Mouse (Mus musculus) MEL (cell line): ENCODE data around the gene Kif7. TPM values are rescaled to one million over a fixed set of nuclear protein-coding genes. Genes with fewer than 3 reads are reported as not detected.

Source experiments
- DNase-seq: peaks from one replicate; pipeline ENCODE4 v3.0.0; 2011; ENCODE audit warnings: low read depth, low spot score
- H3K27ac ChIP-seq: 2 replicates; pipeline ENCODE4 v1.5.1; 2012; ENCODE audit warnings: low read depth, mild to moderate bottlenecking, control low read depth, low read length, moderate library complexity; ENCODE audit not compliant: control insufficient read depth
- H3K27me3 ChIP-seq, 2 experiments: fragments of 150-350 bp in 1 of 2; sonication (generic) in 1 of 2; 2 replicates each; pipeline ENCODE4 v1.6.1; 2012; ENCODE audit warnings: low read length in 2 of 2, mild to moderate bottlenecking in 2 of 2, improper control_type of control experiment in 1 of 2, moderate library complexity in 1 of 2; ENCODE audit not compliant: insufficient read depth in 2 of 2, control insufficient read depth in 1 of 2
- H3K36me3 ChIP-seq, 2 experiments: 2 replicates each; pipeline ENCODE4 v1.6.1; 2012 to 2014; ENCODE audit warnings: low read length in 2 of 2, improper control_type of control experiment in 1 of 2, inconsistent platforms in 1 of 2, mild to moderate bottlenecking in 1 of 2; ENCODE audit not compliant: insufficient read depth in 2 of 2, control insufficient read depth in 1 of 2
- H3K4me1 ChIP-seq, 2 experiments: fragments of 150-350 bp in 1 of 2; sonication (generic) in 1 of 2; 2 replicates each; pipeline ENCODE4 v1.6.1; 2012; ENCODE audit warnings: low read length in 2 of 2, improper control_type of control experiment in 1 of 2, mild to moderate bottlenecking in 1 of 2; ENCODE audit not compliant: insufficient read depth in 2 of 2, control insufficient read depth in 1 of 2
- H3K4me3 ChIP-seq, 2 experiments: fragments of 150-350 bp in 1 of 2; sonication (generic) in 1 of 2; 2 replicates each; pipeline ENCODE4 v1.5.1; 2012; ENCODE audit warnings: low read depth in 2 of 2, low read length in 2 of 2, mild to moderate bottlenecking in 2 of 2, moderate library complexity in 2 of 2, control low read depth in 1 of 2, improper control_type of control experiment in 1 of 2; ENCODE audit not compliant: control insufficient read depth in 1 of 2, insufficient read depth in 1 of 2
- H3K79me2 ChIP-seq: 2 replicates; pipeline ENCODE4 v1.6.1; 2012; ENCODE audit warnings: mild to moderate bottlenecking, low read length, moderate library complexity; ENCODE audit not compliant: control insufficient read depth, poor library complexity, insufficient read depth
- H3K9ac ChIP-seq: 2 replicates; pipeline ENCODE4 v1.6.1; 2012; ENCODE audit warnings: low read depth, mild to moderate bottlenecking, control low read depth, low read length, moderate library complexity; ENCODE audit not compliant: control insufficient read depth, poor library complexity, severe bottlenecking
- H3K9me3 ChIP-seq: fragments of 150-350 bp; sonication (generic); replicated peaks from 2 replicates; pipeline ENCODE4 v1.6.1; 2012; ENCODE audit warnings: mild to moderate bottlenecking, low read length, improper control_type of control experiment, moderate library complexity; ENCODE audit not compliant: insufficient read depth
- CHD2 ChIP-seq: IDR thresholded peaks from 2 replicates; pipeline ENCODE4 v1.6.1; 2011; ENCODE audit warnings: low read length, improper control_type of control experiment
- ELF1 ChIP-seq: IDR thresholded peaks from 2 replicates; pipeline ENCODE4 v1.6.1; 2014; ENCODE audit warnings: low read depth, mild to moderate bottlenecking, inconsistent platforms, low read length, improper control_type of control experiment, moderate library complexity
- EP300 ChIP-seq, 2 experiments: IDR thresholded peaks; 2 replicates each; pipeline ENCODE4 v1.6.1; 2011; ENCODE audit warnings: improper control_type of control experiment in 2 of 2, low read length in 2 of 2, low read depth in 1 of 2, mild to moderate bottlenecking in 1 of 2
- ETS1 ChIP-seq: IDR thresholded peaks from 2 replicates; pipeline ENCODE4 v1.6.1; 2012; ENCODE audit warnings: low read depth, mild to moderate bottlenecking, inconsistent platforms, low read length, improper control_type of control experiment, moderate library complexity
- GATA1 ChIP-seq: IDR thresholded peaks from 2 replicates; pipeline ENCODE4 v1.6.1; 2011; ENCODE audit warnings: low read depth, low read length, improper control_type of control experiment
- HCFC1 ChIP-seq: IDR thresholded peaks from 2 replicates; pipeline ENCODE4 v1.6.1; 2012; ENCODE audit warnings: low read depth, mild to moderate bottlenecking, inconsistent platforms, low read length, improper control_type of control experiment, moderate library complexity
- MYB ChIP-seq: IDR thresholded peaks from 2 replicates; pipeline ENCODE4 v1.6.1; 2011; ENCODE audit warnings: mild to moderate bottlenecking, low read depth, low read length, improper control_type of control experiment
- MYC ChIP-seq: IDR thresholded peaks from 2 replicates; pipeline ENCODE4 v1.6.1; 2011; ENCODE audit warnings: low read depth, mild to moderate bottlenecking, low read length, improper control_type of control experiment, moderate library complexity
- POLR2AphosphoS5 ChIP-seq: IDR thresholded peaks from 2 replicates; pipeline ENCODE4 v1.6.1; 2012; ENCODE audit warnings: low read depth, borderline replicate concordance, mild to moderate bottlenecking, inconsistent platforms, low read length, moderate library complexity, mixed read lengths
- RCOR1 ChIP-seq: IDR thresholded peaks from 2 replicates; pipeline ENCODE4 v1.6.1; 2012; ENCODE audit warnings: low read depth, mild to moderate bottlenecking, inconsistent platforms, low read length, improper control_type of control experiment
- SIN3A ChIP-seq: IDR thresholded peaks from 2 replicates; pipeline ENCODE4 v1.6.1; 2012; ENCODE audit warnings: low read length, improper control_type of control experiment, inconsistent platforms
- TAL1 ChIP-seq: IDR thresholded peaks from 2 replicates; pipeline ENCODE4 v1.6.1; 2012; ENCODE audit warnings: mild to moderate bottlenecking, inconsistent platforms, low read length, moderate library complexity, mixed read lengths
- TCF12 ChIP-seq: IDR thresholded peaks from 2 replicates; pipeline ENCODE4 v1.6.1; 2014; ENCODE audit warnings: low read depth, mild to moderate bottlenecking, inconsistent platforms, low read length, improper control_type of control experiment, moderate library complexity
- UBTF ChIP-seq: IDR thresholded peaks from 2 replicates; pipeline ENCODE4 v1.6.1; 2012; ENCODE audit warnings: low read depth, mild to moderate bottlenecking, inconsistent platforms, low read length, improper control_type of control experiment, moderate library complexity, borderline replicate concordance; ENCODE audit not compliant: insufficient read depth
- ZKSCAN1 ChIP-seq: IDR thresholded peaks from 2 replicates; pipeline ENCODE4 v1.6.1; 2012; ENCODE audit warnings: low read depth, mild to moderate bottlenecking, inconsistent platforms, low read length, improper control_type of control experiment, moderate library complexity
- ZMIZ1 ChIP-seq: IDR thresholded peaks from 2 replicates; pipeline ENCODE4 v1.6.1; 2012; ENCODE audit warnings: low read depth, mild to moderate bottlenecking, inconsistent platforms, low read length, improper control_type of control experiment, moderate library complexity
- polyA plus RNA-seq, 2 experiments: library from polyadenylated mRNA; stranded (reverse) in 1 of 2; unstranded in 1 of 2; fragments of >175 nt in 1 of 2; fragments of >200 nt in 1 of 2; gene quantifications; 2 replicates each; pipeline versions ENCODE4 v1.2.1 to v1.2.4; 2012; ENCODE audit warnings: low replicate concordance in 2 of 2, low read depth in 1 of 2; ENCODE audit not compliant: insufficient read length in 2 of 2, insufficient read depth in 1 of 2, missing spikeins in 1 of 2
- total RNA-seq: library from RNA; depleted of rRNA; stranded (reverse); fragments of 300-350 nt; gene quantifications from 2 replicates; pipeline ENCODE4 v1.2.3, GENCODE M21; 2012

Gene Kif7
- total and polyA plus RNA-seq, 3 experiments: 13.1 to 15.6 TPM; not detected in 1

GRCm38 (mm10) chr7:79742659-79743536 lies 27.4 kb upstream of the Kif7 start, which contains the start of the genes Pex11a and Wdr93 (continued):
- TF ChIP-seq MYB (no peak), TCF12 (no peak), MYC (no peak), UBTF (no peak), EP300 (IDR thresholded peaks at IDR 0.05; ENCODE audit: low read depth in 1 of 2, low read length in 2 of 2) (no peak)
- TF ChIP-seq, all 39 proteins: peak for 9

DNA sequence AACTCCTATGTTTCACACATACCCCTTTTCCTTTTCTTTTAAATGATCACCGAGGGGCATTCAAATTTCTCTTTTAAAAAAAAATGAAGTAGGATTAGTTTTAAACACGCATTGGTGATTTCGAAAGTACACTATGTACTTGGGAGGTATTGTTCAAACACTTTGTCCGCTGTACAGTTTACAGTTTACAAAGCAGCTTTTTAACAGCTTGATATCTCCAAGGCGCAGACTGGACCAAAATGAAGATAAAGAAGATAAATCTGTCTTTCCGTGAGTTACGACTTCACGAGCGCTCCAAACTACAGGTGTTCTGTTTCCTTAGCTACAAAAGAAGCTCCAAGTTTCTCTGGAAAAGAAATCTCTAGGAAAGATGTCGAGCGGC lies 26.7 kb upstream of the Kif7 start:
- H3K27me3 ChIP-seq: no peaks in the 10 kb centered on the region
- peaks cover 0 to 16% of the 10 kb centered on the region in 2 experiments; a peak in 2 of 4 replicates for H3K36me3 ChIP-seq
- peak overlapping the region; percentile 42 for H3K27ac ChIP-seq
- TF ChIP-seq ELF1: no peak
- peak; percentile 78 for TF ChIP-seq ETS1
- peak; percentile 89 for TF ChIP-seq GATA1
- no peak for TF ChIP-seq CHD2
- peak; percentile 50; the same call in 1 of the 2 replicates for TF ChIP-seq MYB
- peak; percentile 90 for TF ChIP-seq TCF12
- peak; percentile 70 to 81 for TF ChIP-seq EP300 (IDR thresholded peaks at IDR 0.05; ENCODE audit: low read depth in 1 of 2, low read length in 2 of 2)
- peak; percentile 30; the same call in 1 of the 2 replicates for TF ChIP-seq TAL1
- 0 out of 2 replicates have a peak, but pooled peaks have one; percentile 46 for TF ChIP-seq RCOR1
- TF ChIP-seq SIN3A: peak; percentile 40; the same call in 1 of the 2 replicates
- peaks cover 0 to 22% of the 10 kb centered on the region in 2 experiments; a peak in 3 of 4 replicates for H3K4me1 ChIP-seq
- peak overlapping the region; percentile 66 to 81 for H3K4me3 ChIP-seq
- H3K79me2 ChIP-seq: peaks cover 4% of the 10 kb centered on the region; the same call in 1 of the 2 replicates
- H3K9me3 ChIP-seq: no peaks in the 10 kb centered on the region
- peak overlapping the region; percentile 75 for H3K9ac ChIP-seq
- DNase-seq: peak; percentile 53

DNA sequence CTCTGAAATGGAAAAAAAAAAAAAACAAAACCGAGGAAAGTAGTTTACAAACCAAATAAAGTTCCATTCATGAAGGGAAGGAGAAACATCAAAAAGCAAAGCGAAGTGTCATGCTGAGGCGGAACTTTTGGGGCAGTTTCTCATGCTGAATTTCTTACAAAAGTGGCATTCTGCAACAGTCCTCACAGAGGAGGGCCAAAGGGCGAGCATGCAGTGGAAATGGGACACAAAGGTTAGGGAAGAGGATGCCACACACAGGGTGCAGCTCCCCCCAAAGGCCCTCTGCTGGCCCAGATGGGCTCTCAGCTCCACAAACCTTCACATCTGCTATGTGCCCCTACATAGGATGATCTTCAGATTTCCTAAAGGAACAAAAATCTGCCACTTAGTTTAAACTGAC lies 24.8 kb upstream of the Kif7 start:
- Histone ChIP-seq H3K9me3 (no peaks in the 10 kb centered on the region), H3K36me3 (peaks cover 0 to 16% of the 10 kb centered on the region in 2 experiments; a peak in 2 of 4 replicates), H3K79me2 (peaks cover 4% of the 10 kb centered on the region; the same call in 1 of the 2 replicates), H3K4me3 (no peak overlapping the region), H3K9ac (no peak overlapping the region), H3K27me3 (no peaks in the 10 kb centered on the region), H3K4me1 (peaks cover 0 to 22% of the 10 kb centered on the region in 2 experiments; a peak in 3 of 4 replicates), H3K27ac (no peak overlapping the region)
- DNase-seq: no peak
- TF ChIP-seq MYB: no peak
- TF ChIP-seq UBTF: no peak
- TF ChIP-seq RCOR1: no peak
- TF ChIP-seq MYC: no peak
- no peak for TF ChIP-seq ZKSCAN1
- TF ChIP-seq ZMIZ1: no peak
- no peak for TF ChIP-seq HCFC1
- no peak for TF ChIP-seq SIN3A
- TF ChIP-seq POLR2AphosphoS5: no peak
